Mouse (Mus musculus): Measurements from ENCODE around the gene Igf2bp1. TPM values are rescaled to one million over a fixed set of nuclear protein-coding genes. Genes with fewer than 3 reads are reported as not detected.
"Not testable (repeated sequence)": the region's sequence is repeated elsewhere in the genome, so short reads cannot be mapped to it uniquely, and the experiment has no call there.

The Igf2bp1 gene
- total and polyA plus RNA-seq, 2 experiments: not detected

DNA sequence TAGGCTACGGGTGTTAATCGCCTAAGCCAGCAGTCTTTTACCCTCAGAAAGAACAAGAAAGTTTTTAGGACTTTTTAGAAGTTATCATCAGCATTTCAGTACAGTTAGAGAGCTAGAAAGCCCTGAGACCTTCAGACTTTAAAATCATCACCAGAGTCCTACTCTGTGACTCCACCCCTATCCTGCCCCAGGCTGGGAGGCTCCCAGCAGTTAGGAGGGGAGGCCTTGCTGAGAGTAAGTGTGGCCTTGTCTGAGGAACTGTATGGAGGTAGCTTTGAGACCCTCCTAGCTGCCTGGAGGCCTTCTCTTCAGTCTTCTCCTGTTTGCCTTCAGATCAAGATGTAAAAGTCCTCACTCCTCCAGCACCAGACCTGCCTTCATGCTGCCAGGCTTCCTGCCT lies 81.5 kb downstream of the Igf2bp1 start:
- no peak for DNase-seq (ENCODE audit: extremely low read depth, low read depth, low spot score)

DNA sequence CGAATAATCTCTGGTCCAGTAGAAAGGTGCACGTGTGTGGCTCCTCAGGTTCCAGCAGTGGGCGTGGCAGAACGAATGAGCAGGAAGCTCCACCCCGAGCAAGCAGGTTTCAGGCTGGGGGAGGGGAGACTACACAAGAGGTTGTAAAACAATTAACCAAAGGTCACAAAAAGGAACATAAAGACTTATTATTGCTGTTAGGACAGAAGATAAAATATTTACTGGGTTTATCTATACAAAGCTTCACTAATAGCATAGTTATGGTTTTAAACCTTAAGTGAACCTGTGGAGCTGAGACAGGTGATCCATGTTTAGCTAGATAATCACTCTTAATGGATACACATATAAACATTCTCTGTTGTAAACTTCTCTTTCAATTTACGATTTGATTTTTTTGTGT lies 82.3 kb downstream of the Igf2bp1 start:
- not testable (repeated sequence) for H3K79me2 ChIP-seq (ENCODE audit: control insufficient read depth, insufficient read depth, low read length); DNase-seq (ENCODE audit: extremely low read depth, low read depth, low spot score); H3K27ac ChIP-seq (replicated peaks; ENCODE audit: insufficient read depth, low read depth, low read length); H3K9ac ChIP-seq (ENCODE audit: low read depth, low read length); H3K4me1 ChIP-seq (ENCODE audit: control insufficient read depth, insufficient read depth, low read length); H3K27me3 ChIP-seq (ENCODE audit: control insufficient read depth, insufficient read depth, low read length); H3K36me3 ChIP-seq (ENCODE audit: control insufficient read depth, insufficient read depth, low read length); H3K4me3 ChIP-seq (ENCODE audit: insufficient read depth, low read depth, low read length)
- WGBS: 9% methylated on average over 4 of the region's 6 CpGs

More for the DNA sequence above, 81.5 kb downstream of the Igf2bp1 start:
- Histone ChIP-seq H3K36me3 (ENCODE audit: control insufficient read depth, insufficient read depth, low read length) (no peaks in the 10 kb centered on the region), H3K9ac (ENCODE audit: low read depth, low read length) (no peak overlapping the region), H3K4me1 (ENCODE audit: control insufficient read depth, insufficient read depth, low read length) (no peaks in the 10 kb centered on the region), H3K27me3 (ENCODE audit: control insufficient read depth, insufficient read depth, low read length) (peaks cover 7% of the 10 kb centered on the region; the same call in 1 of the 2 replicates), H3K27ac (replicated peaks; ENCODE audit: insufficient read depth, low read depth, low read length) (no peak overlapping the region), H3K79me2 (ENCODE audit: control insufficient read depth, insufficient read depth, low read length) (no peaks in the 10 kb centered on the region), H3K4me3 (ENCODE audit: insufficient read depth, low read depth, low read length) (no peak overlapping the region)
- 80% methylated on average over 2 of the region's 2 CpGs for WGBS
- TF ChIP-seq POLR2A (IDR thresholded peaks at IDR 0.05; ENCODE audit: extremely low read depth, insufficient read depth, low read length): no peak
- TF ChIP-seq CTCF (IDR thresholded peaks at IDR 0.05; ENCODE audit: low read depth, low read length): no peak

DNA sequence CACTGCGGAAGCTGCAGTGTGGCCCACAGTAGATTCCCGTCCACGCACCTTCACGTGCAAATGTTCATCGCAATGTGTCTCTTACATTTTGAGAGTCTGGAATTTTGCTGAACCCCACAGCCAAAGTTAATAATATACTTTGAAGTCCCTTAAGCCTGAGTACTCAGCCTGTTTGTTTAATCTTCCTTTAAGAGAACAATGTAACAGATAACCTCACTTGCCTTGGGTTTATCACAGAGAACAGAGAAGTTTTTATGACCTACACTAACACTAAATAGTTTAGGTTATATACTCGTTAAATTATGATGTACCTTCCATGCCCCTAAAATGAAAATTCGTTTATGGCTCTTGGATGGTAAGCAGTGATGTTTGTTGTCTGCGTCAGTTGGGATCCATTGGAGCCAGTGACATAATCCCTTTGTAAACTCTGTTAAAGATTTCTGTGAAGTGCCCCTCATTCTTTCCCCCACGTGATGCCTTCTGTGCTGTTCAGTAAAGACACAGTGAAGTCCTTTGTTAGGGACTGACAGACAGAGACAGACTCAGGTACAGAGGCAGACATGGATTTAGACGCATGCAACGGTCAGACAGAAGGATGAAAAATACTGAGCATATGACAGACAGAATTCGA lies 83.6 kb downstream of the Igf2bp1 start:
- Histone ChIP-seq H3K4me1 (ENCODE audit: control insufficient read depth, insufficient read depth, low read length) (no peaks in the 10 kb centered on the region), H3K27me3 (ENCODE audit: control insufficient read depth, insufficient read depth, low read length) (peaks cover 10% of the 10 kb centered on the region; the same call in 1 of the 2 replicates), H3K36me3 (ENCODE audit: control insufficient read depth, insufficient read depth, low read length) (no peaks in the 10 kb centered on the region), H3K9ac (ENCODE audit: low read depth, low read length) (no peak overlapping the region), H3K79me2 (ENCODE audit: control insufficient read depth, insufficient read depth, low read length) (no peaks in the 10 kb centered on the region), H3K4me3 (ENCODE audit: insufficient read depth, low read depth, low read length) (no peak overlapping the region), H3K27ac (replicated peaks; ENCODE audit: insufficient read depth, low read depth, low read length) (no peak overlapping the region)
- DNase-seq (ENCODE audit: extremely low read depth, low read depth, low spot score): no peak
- 65% methylated on average over 12 of the region's 12 CpGs for WGBS
- TF ChIP-seq CTCF (IDR thresholded peaks at IDR 0.05; ENCODE audit: low read depth, low read length) (no peak), POLR2A (IDR thresholded peaks at IDR 0.05; ENCODE audit: extremely low read depth, insufficient read depth, low read length) (no peak)

DNA sequence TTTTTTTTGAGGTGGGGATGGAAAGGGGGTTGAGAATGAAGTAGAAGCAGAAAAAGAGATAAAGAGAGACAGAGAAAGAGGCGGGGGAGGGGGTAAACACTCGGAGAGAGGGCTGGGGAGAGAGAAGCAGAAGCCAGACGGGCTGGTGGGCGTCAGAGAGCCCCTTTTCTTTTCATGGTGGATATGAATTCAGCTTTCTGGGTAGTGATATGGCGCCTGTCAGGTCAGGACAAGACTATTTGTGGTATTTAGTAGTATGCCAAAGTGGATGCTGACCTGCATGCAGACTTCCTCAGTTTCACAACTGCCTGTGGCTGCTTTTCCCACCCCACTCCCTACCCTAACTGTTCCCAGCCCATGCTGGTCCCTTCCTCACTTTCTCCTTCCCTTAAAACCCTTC lies 89.3 kb downstream of the Igf2bp1 start:
- H3K4me1 ChIP-seq (ENCODE audit: control insufficient read depth, insufficient read depth, low read length): no peaks in the 10 kb centered on the region
- H3K79me2 ChIP-seq (ENCODE audit: control insufficient read depth, insufficient read depth, low read length): no peaks in the 10 kb centered on the region
- H3K9ac ChIP-seq (ENCODE audit: low read depth, low read length): no peak overlapping the region
- H3K4me3 ChIP-seq (ENCODE audit: insufficient read depth, low read depth, low read length): no peak overlapping the region
- H3K27me3 ChIP-seq (ENCODE audit: control insufficient read depth, insufficient read depth, low read length): peaks cover 28% of the 10 kb centered on the region
- TF ChIP-seq CTCF (IDR thresholded peaks at IDR 0.05; ENCODE audit: low read depth, low read length) (no peak), POLR2A (IDR thresholded peaks at IDR 0.05; ENCODE audit: extremely low read depth, insufficient read depth, low read length) (no peak)
- DNase-seq (ENCODE audit: extremely low read depth, low read depth, low spot score): no peak
- no peaks in the 10 kb centered on the region for H3K36me3 ChIP-seq (ENCODE audit: control insufficient read depth, insufficient read depth, low read length)
- H3K27ac ChIP-seq (replicated peaks; ENCODE audit: insufficient read depth, low read depth, low read length): no peak overlapping the region
- 18% methylated on average over 5 of the region's 5 CpGs for WGBS

DNA sequence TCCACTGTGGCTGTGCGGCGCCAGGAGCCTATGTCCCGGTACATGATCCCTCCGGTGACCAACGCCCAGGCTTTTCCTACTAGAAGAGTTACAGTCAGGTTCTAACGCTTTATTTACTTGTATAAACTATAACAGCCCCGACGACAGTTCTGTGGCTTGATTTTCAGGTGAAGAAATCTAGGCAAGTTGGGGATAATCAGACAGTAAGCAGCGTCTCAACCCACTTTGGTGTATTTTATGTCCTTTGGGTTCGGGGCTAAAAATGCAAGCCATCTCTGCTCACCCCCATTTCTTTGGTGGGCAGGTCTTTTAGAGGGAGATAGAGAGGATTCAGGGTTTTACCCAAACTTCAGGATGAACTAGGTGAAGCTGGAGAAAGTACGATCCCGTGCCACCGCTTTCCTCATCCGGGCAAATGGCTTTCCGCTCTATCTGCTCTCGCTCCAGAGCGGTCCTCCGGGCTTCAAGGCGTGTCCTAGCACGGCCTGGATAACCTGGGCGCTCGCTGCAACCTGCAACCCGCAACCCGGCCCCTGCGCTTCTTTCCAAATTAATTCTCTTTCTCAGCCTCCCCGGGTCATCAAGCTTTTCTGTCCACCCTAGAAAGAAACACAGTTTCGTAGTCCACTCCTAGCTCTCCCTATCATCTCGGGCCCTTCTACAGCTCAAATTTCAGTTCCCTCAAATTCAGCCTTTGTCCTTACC lies 90.6 kb downstream of the Igf2bp1 start:
- Histone ChIP-seq H3K4me1 (ENCODE audit: control insufficient read depth, insufficient read depth, low read length) (no peaks in the 10 kb centered on the region), H3K79me2 (ENCODE audit: control insufficient read depth, insufficient read depth, low read length) (no peaks in the 10 kb centered on the region), H3K9ac (ENCODE audit: low read depth, low read length) (no peak overlapping the region), H3K27ac (replicated peaks; ENCODE audit: insufficient read depth, low read depth, low read length) (no peak overlapping the region), H3K36me3 (ENCODE audit: control insufficient read depth, insufficient read depth, low read length) (no peaks in the 10 kb centered on the region), H3K27me3 (ENCODE audit: control insufficient read depth, insufficient read depth, low read length) (peaks cover 26% of the 10 kb centered on the region), H3K4me3 (ENCODE audit: insufficient read depth, low read depth, low read length) (no peak overlapping the region)
- no peak for TF ChIP-seq CTCF (IDR thresholded peaks at IDR 0.05; ENCODE audit: low read depth, low read length)
- TF ChIP-seq POLR2A (IDR thresholded peaks at IDR 0.05; ENCODE audit: extremely low read depth, insufficient read depth, low read length): no peak
- 3% methylated on average over 28 of the region's 28 CpGs for WGBS
- DNase-seq (ENCODE audit: extremely low read depth, low read depth, low spot score): no peak

DNA sequence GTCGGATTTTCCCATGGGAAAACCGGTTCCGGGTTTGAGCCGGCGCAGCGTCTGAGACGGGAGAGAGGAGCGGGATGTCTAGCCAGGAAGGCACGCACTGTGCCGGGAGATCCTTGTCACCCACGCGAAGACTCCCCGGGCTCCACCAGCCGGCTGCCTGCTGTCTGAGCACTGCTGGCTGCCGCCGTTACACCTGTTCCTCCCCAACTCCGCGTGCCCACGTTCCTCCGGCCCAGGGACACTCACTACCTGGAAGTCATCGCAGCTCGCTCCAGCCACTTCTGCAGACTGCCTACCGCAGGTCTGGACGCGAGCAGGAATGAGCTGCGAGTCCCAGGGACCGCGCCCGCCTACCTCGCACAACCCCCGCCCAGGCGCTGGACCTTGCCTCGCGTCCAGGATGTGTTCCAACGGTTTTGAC lies 91.2 kb downstream of the Igf2bp1 start, which contains the start of gene B4galnt2:
TSS of gene B4galnt2 (minus strand) at position 321 of the 421 bp plus-strand sequence.
- Histone ChIP-seq H3K36me3 (ENCODE audit: control insufficient read depth, insufficient read depth, low read length) (no peaks in the 10 kb centered on the region), H3K9ac (ENCODE audit: low read depth, low read length) (no peak within 1 kb of the TSS), H3K4me3 (ENCODE audit: insufficient read depth, low read depth, low read length) (no peak within 1 kb of the TSS), H3K79me2 (ENCODE audit: control insufficient read depth, insufficient read depth, low read length) (no peaks in the 10 kb centered on the region), H3K27ac (replicated peaks; ENCODE audit: insufficient read depth, low read depth, low read length) (no peak within 1 kb of the TSS), H3K4me1 (ENCODE audit: control insufficient read depth, insufficient read depth, low read length) (no peaks in the 10 kb centered on the region), H3K27me3 (ENCODE audit: control insufficient read depth, insufficient read depth, low read length) (peaks cover 26% of the 10 kb centered on the region)
- TF ChIP-seq POLR2A (IDR thresholded peaks at IDR 0.05; ENCODE audit: extremely low read depth, insufficient read depth, low read length) (no peak), CTCF (IDR thresholded peaks at IDR 0.05; ENCODE audit: low read depth, low read length) (no peak)
- 2% methylated on average over 35 of the region's 35 CpGs for WGBS
- no peak for DNase-seq (ENCODE audit: extremely low read depth, low read depth, low spot score)

Data from liver, adult 2 months (tissue).